Mouse (Mus musculus): Measurements from ENCODE around the gene Med8. TPM values are rescaled to one million over a fixed set of nuclear protein-coding genes. Genes with fewer than 3 reads are reported as not detected.

The Med8 gene
- polyA plus RNA-seq, 1 experiment, result 38.0 TPM

DNA sequence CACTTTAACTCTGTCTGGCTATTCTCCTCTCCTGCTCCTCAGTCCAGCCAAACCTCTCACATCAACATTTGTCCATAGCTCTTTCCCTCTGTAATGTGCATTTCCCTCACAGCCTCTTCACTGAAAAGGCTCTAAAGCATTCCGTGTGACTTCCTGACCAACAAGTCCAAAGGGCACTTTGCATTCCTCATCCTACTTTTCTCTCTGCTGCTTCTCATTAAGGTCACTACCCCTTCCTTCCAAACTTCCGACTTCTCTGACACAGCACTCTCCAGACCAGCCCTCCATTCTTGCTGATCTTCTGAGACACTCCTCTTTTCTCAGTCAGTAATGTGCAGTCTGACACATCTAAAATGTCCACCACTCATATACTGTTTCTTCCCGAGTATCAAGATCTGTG lies 12.7 kb upstream of the Med8 start:
- Histone ChIP-seq H3K27ac (replicated peaks; ENCODE audit: low read depth, low read length) (no peak overlapping the region), H3K4me3 (ENCODE audit: insufficient read depth, low read depth, low read length) (no peak overlapping the region), H3K4me1 (ENCODE audit: control insufficient read depth, insufficient read depth, insufficient read length, low read length) (no peaks in the 10 kb centered on the region)

- Histone ChIP-seq H3K4me3 (ENCODE audit: insufficient read depth, low read depth, low read length) (no peak overlapping the region), H3K27ac (replicated peaks; ENCODE audit: low read depth, low read length) (no peak overlapping the region), H3K4me1 (ENCODE audit: control insufficient read depth, insufficient read depth, insufficient read length, low read length) (no peaks in the 10 kb centered on the region)
Observed at GRCm38 (mm10) chr4:118398400-118398799, 10.7 kb upstream of the Med8 start.

DNA sequence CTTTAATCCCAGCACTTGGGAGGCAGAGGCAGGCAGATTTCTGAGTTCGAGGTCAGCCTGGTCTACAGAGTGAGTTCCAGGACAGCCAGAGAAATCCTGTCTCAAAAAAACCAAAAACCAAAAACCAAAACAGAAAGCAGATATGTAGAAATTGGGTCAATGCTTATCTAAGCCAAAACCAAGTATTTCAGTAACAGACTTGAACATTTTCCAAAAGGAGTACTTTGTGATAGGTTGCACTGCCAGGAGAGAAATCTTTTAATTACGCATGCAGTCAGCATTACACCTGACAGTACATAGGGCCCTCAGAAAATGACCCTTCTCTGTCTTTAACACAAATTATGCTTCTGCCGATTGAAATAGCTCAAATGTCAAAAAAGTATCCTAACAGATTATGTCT lies 7.7 kb upstream of the Med8 start:
- no peaks in the 10 kb centered on the region for H3K4me1 ChIP-seq (ENCODE audit: control insufficient read depth, insufficient read depth, insufficient read length, low read length)
- no peak overlapping the region for H3K27ac ChIP-seq (replicated peaks; ENCODE audit: low read depth, low read length)
- no peak overlapping the region for H3K4me3 ChIP-seq (ENCODE audit: insufficient read depth, low read depth, low read length)

- no peak overlapping the region for H3K27ac ChIP-seq (replicated peaks; ENCODE audit: low read depth, low read length)
- H3K4me3 ChIP-seq (ENCODE audit: insufficient read depth, low read depth, low read length), result no peak overlapping the region
Observed at GRCm38 (mm10) chr4:118401918-118402317, 7.2 kb upstream of the Med8 start.

GRCm38 (mm10) chr4:118402701-118403100 lies 6.4 kb upstream of the Med8 start:
- Histone ChIP-seq H3K27ac (replicated peaks; ENCODE audit: low read depth, low read length) (no peak overlapping the region), H3K4me1 (ENCODE audit: control insufficient read depth, insufficient read depth, insufficient read length, low read length) (no peaks in the 10 kb centered on the region), H3K4me3 (ENCODE audit: insufficient read depth, low read depth, low read length) (no peak overlapping the region)

More at GRCm38 (mm10) chr4:118401918-118402317, 7.2 kb upstream of the Med8 start:
- no peaks in the 10 kb centered on the region for H3K4me1 ChIP-seq (ENCODE audit: control insufficient read depth, insufficient read depth, insufficient read length, low read length)

- Histone ChIP-seq H3K4me3 (ENCODE audit: insufficient read depth, low read depth, low read length) (peak overlapping the region; percentile 6; the same call in 1 of the 2 replicates), H3K27ac (replicated peaks; ENCODE audit: low read depth, low read length) (no peak overlapping the region), H3K4me1 (ENCODE audit: control insufficient read depth, insufficient read depth, insufficient read length, low read length) (peaks cover 9% of the 10 kb centered on the region; the same call in 1 of the 2 replicates)
Observed at GRCm38 (mm10) chr4:118410871-118411270, 1.7 kb downstream of the Med8 start.

GRCm38 (mm10) chr4:118413553-118413952 lies 4.4 kb downstream of the Med8 start:
- H3K4me3 ChIP-seq (ENCODE audit: insufficient read depth, low read depth, low read length), result no peak overlapping the region
- H3K4me1 ChIP-seq (ENCODE audit: control insufficient read depth, insufficient read depth, insufficient read length, low read length), result peaks cover 6% of the 10 kb centered on the region; the same call in 1 of the 2 replicates
- no peak overlapping the region for H3K27ac ChIP-seq (replicated peaks; ENCODE audit: low read depth, low read length)

DNA sequence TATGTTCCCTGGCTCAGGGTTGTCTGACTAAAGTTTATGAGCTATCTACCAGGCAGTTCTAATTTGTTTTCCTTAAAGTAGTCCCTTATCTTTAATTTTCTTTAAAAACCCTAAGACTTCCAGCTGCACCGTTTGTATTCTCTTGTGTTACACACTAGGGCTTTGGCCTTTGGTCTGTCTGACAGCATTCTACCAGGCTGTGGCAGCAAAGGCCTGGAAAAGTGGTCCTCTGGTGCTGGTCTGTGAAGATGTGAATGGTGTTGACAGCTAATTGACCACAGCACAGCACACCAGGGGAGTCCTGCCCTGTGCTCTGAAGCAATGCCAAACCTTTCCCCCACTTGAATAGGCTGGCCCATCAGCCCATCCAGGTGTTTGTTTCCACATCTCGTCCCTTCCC lies 6.6 kb downstream of the Med8 start:
- Histone ChIP-seq H3K27ac (replicated peaks; ENCODE audit: low read depth, low read length) (no peak overlapping the region), H3K4me3 (ENCODE audit: insufficient read depth, low read depth, low read length) (no peak overlapping the region), H3K4me1 (ENCODE audit: control insufficient read depth, insufficient read depth, insufficient read length, low read length) (no peaks in the 10 kb centered on the region)

- H3K27ac ChIP-seq (replicated peaks; ENCODE audit: low read depth, low read length), result no peak overlapping the region
- no peak overlapping the region for H3K4me3 ChIP-seq (ENCODE audit: insufficient read depth, low read depth, low read length)
- H3K4me1 ChIP-seq (ENCODE audit: control insufficient read depth, insufficient read depth, insufficient read length, low read length), result no peaks in the 10 kb centered on the region
Observed at GRCm38 (mm10) chr4:118416329-118416728, 7.2 kb downstream of the Med8 start.

- Histone ChIP-seq H3K4me1 (ENCODE audit: control insufficient read depth, insufficient read depth, insufficient read length, low read length) (no peaks in the 10 kb centered on the region), H3K4me3 (ENCODE audit: insufficient read depth, low read depth, low read length) (no peak overlapping the region), H3K27ac (replicated peaks; ENCODE audit: low read depth, low read length) (no peak overlapping the region)
Observed at GRCm38 (mm10) chr4:118417112-118417797, 8.1 kb downstream of the Med8 start.

GRCm38 (mm10) chr4:118421384-118421783 lies 12.2 kb downstream of the Med8 start:
- Histone ChIP-seq H3K4me1 (ENCODE audit: control insufficient read depth, insufficient read depth, insufficient read length, low read length) (no peaks in the 10 kb centered on the region), H3K27ac (replicated peaks; ENCODE audit: low read depth, low read length) (no peak overlapping the region), H3K4me3 (ENCODE audit: insufficient read depth, low read depth, low read length) (no peak overlapping the region)

DNA sequence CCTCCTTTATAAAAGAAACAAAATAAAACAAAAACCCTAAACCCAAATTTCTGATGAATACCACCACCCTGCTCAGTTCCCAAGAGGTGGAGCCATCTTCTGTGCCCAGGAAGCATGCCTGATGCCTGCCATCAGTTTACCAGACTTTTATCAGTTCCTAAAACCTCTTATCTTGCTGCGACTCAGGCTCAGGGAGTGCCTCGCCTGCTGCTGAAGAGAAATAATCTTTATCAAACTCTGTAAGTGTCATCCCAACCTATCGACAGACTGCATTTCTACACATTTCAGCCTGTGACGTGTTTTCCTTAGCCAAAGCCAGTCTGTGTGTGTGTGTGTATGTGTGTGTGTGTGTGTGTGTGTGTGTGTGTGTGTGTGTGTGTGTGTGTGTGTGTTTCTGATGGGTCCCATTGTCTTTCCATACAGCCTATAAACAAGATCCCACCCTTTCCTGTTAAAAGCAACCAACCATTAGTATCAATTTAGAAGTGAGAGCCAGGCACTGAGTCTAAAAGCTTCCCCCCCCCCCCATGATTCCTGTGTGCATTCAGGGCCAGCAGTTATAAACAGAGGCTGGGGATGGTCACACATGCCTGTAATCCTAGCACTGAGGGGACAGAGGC lies 15.5 kb downstream of the Med8 start:
- H3K27ac ChIP-seq (replicated peaks; ENCODE audit: low read depth, low read length), result no peak overlapping the region
- H3K4me3 ChIP-seq (ENCODE audit: insufficient read depth, low read depth, low read length), result no peak overlapping the region
- peaks cover 7% of the 10 kb centered on the region; the same call in 1 of the 2 replicates for H3K4me1 ChIP-seq (ENCODE audit: control insufficient read depth, insufficient read depth, insufficient read length, low read length)

- Histone ChIP-seq H3K27ac (replicated peaks; ENCODE audit: low read depth, low read length) (no peak overlapping the region), H3K4me3 (ENCODE audit: insufficient read depth, low read depth, low read length) (no peak overlapping the region), H3K4me1 (ENCODE audit: control insufficient read depth, insufficient read depth, insufficient read length, low read length) (peaks cover 7% of the 10 kb centered on the region; the same call in 1 of the 2 replicates)
Observed at GRCm38 (mm10) chr4:118425374-118425773, 16.2 kb downstream of the Med8 start.

DNA sequence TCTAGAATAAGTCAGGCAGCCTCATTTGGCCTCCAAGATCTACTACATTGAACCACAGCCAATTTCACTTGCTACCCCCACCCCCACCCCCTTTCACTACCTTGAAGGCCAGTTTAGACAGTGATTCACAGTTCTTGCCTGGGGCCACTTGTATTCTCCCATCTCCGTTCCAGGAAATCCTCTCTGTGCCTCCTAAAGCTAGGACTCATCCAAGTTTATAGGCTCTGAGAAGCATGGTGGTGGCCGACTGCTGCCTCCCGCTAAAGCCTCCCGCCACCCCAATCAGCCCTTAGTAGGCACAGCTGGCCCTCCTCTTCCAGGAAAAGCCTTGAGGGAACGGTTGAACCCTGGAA lies 18.3 kb downstream of the Med8 start:
- Histone ChIP-seq H3K27ac (replicated peaks; ENCODE audit: low read depth, low read length) (peak overlapping the region; percentile 93), H3K4me3 (ENCODE audit: insufficient read depth, low read depth, low read length) (peak overlapping the region; percentile 64), H3K4me1 (ENCODE audit: control insufficient read depth, insufficient read depth, insufficient read length, low read length) (peaks cover 7% of the 10 kb centered on the region; the same call in 1 of the 2 replicates)

DNA sequence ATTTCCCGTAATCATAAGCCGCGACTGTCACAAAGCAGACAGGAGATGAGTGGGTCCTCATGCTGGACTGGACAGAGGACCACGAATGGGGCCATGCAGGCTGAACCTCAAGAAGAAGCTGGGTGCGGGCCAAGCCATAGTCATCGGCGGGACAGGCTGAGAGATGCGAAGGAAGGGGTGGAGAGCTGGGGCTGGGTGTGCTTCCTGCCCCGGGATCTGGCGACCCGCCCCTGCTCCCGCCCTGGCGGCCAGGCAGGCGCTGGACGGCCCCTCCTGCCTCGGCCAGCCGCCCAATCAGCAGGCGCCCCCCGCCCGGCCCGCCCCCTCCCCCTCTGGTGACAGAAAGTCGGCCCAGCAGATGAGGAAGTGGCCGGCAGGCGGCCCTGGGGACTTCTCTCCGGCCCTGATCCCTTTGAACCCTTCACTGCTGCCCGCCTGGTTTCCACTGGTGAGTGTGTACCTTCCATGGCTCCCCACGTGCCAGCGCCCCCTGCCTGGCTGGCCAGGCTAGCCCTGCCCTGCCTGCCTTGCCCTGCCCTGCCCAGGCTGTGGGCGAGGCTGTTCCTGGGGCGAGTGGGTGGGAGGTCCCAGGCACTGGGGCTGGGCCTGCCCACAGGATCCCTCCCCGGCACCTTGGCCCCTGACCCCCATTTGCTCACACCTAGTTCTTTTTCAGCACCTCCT lies 18.8 kb downstream of the Med8 start, which contains the start of gene Elovl1:
Elovl1 (plus strand) TSS at position 326 of the 684 bp plus-strand sequence.
- Histone ChIP-seq H3K4me3 (ENCODE audit: insufficient read depth, low read depth, low read length) (peak within 1 kb of the TSS; percentile 89), H3K27ac (replicated peaks; ENCODE audit: low read depth, low read length) (peak within 1 kb of the TSS; percentile 96), H3K4me1 (ENCODE audit: control insufficient read depth, insufficient read depth, insufficient read length, low read length) (peaks cover 7% of the 10 kb centered on the region; the same call in 1 of the 2 replicates)

Data from brown adipose tissue, adult 24 weeks (tissue).